25 mouse cellular contexts compared by ENCODE assay signal in genomic region chr13:47748906-47749305, GRCm38 (mm10).
"Had no signal": no experiment of that assay in that cellular context is flagged by ENCODE, and none has a peak within 500 bp of the region (broad histone marks: within the 10 kb centered on the region; RNA-seq: fewer than 3 reads in every experiment).

No protein-coding gene starts in this region.

- H3K27me3 ChIP-seq: heart, embryonic 12.5 days; hindbrain, embryonic 12.5 days; intestine, embryonic 15.5 days; limb, embryonic 12.5 days; liver, embryonic 13.5 days had no signal

- H3K36me3 ChIP-seq: heart, embryonic 10.5 days; heart, embryonic 12.5 days; hindbrain, embryonic 10.5 days; hindbrain, embryonic 12.5 days; intestine, embryonic 15.5 days; limb, embryonic 10.5 days; limb, embryonic 12.5 days; liver, embryonic 13.5 days had no signal

- H3K4me3 ChIP-seq: heart, embryonic 10.5 days; heart, embryonic 12.5 days; hindbrain, embryonic 10.5 days; hindbrain, embryonic 12.5 days; intestine, embryonic 15.5 days; layer of hippocampus, adult 2 months; left cerebral cortex, adult 2 months; limb, embryonic 10.5 days; limb, embryonic 12.5 days; liver, embryonic 13.5 days had no signal

- H3K9ac ChIP-seq: heart, embryonic 12.5 days; hindbrain, embryonic 12.5 days; hindbrain, embryonic 14.5 days; intestine, embryonic 15.5 days; limb, embryonic 12.5 days; liver, embryonic 13.5 days had no signal

- H3K27ac ChIP-seq: heart, embryonic 10.5 days; hindbrain, embryonic 10.5 days; hindbrain, embryonic 12.5 days; hindbrain, embryonic 14.5 days; intestine, embryonic 15.5 days; layer of hippocampus, adult 2 months; left cerebral cortex, adult 2 months; limb, embryonic 10.5 days; limb, embryonic 12.5 days; liver, embryonic 13.5 days had no signal

- ATAC-seq: hindbrain, embryonic 16.5 days; inflammation-experienced regulatory T-cells, adult 6 months; intestine, embryonic 15.5 days; intestine, postnatal 0 days had no signal

- H3K9me3 ChIP-seq: heart, embryonic 10.5 days; heart, embryonic 12.5 days; hindbrain, embryonic 10.5 days; hindbrain, embryonic 12.5 days; intestine, embryonic 15.5 days; limb, embryonic 10.5 days; limb, embryonic 12.5 days; liver, embryonic 13.5 days had no signal

- DNase-seq: gastrocnemius, postnatal 14 days; heart, adult 18-20 months; heart, postnatal 10 days; heart, postnatal 4 days; kidney, adult 18-20 months; kidney, adult 8-10 months; kidney, postnatal 10 days; kidney, postnatal 25 days; kidney, postnatal 4 days; liver; liver, embryonic 13.5 days had no signal

- H3K4me1 ChIP-seq: heart, embryonic 10.5 days; heart, embryonic 12.5 days; hindbrain, embryonic 12.5 days; intestine, embryonic 15.5 days; liver, embryonic 13.5 days had no signal

- H3K4me2 ChIP-seq: heart, embryonic 12.5 days; hindbrain, embryonic 12.5 days; hindbrain, embryonic 14.5 days; intestine, embryonic 15.5 days; limb, embryonic 12.5 days; liver, embryonic 11.5 days; liver, embryonic 13.5 days had no signal
